Mouse (Mus musculus): ENCODE data around the gene Tubb4a. TPM values are rescaled to one million over a fixed set of nuclear protein-coding genes. Genes with fewer than 3 reads are reported as not detected.

Tubb4a gene
- polyA plus RNA-seq, 1 experiment = 1.7 TPM

DNA sequence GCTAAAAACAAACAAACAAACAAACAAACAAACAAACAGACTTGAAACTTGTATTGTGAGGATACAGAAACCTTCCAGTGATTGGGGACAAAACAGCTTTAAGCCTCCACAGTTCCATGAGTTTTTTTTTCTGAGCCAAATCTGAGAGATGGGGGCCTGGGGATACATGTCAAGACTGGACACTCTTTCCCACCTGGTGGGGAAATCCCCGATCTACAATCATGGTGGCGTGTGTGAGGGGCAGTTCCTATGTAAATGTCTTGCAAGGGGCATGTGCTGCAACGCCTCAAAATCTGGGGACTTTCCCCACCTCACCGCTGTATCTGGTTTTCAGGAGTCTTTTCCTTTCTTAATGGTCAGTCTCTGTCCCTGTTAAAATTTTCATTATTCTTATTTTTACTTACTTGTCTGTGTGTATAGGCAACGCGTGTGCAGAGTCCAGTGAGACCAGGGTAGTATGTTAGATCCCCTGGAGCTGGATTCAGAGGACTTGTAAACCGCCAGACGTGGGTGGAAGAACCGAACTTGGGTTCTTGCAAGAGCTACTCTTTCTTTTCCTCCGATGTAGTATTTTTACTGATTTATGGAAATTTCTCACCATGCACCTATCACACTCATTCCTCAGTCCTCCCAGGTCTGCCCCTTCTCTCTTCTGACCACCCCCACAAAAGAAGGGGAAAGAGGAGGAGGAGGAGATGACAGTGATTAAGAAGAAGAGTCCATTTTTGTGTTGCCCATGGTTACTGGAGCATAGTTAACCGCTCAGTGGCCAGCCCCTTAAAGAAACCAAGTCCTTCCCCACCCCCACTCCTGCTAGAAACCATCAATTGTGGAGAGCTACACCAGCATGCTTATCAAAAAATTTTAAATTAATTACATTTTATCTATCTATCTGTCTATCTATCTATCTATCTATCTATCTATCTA lies 35.9 kb upstream of the Tubb4a start:
- WGBS = 83% methylated on average over 11 of the region's 11 CpGs
- no peak overlapping the region for H3K27ac ChIP-seq (ENCODE audit: insufficient read depth, low read length)
- no peak for DNase-seq (ENCODE audit: low read depth in 1 of 2, low spot score in 2 of 2)
- H3K36me3 ChIP-seq (ENCODE audit: control insufficient read depth, insufficient read depth, low read length) = no peaks in the 10 kb centered on the region
- H3K4me3 ChIP-seq (ENCODE audit: extremely low read depth, insufficient read depth, insufficient read length) = no peak overlapping the region
- H3K27me3 ChIP-seq (ENCODE audit: control insufficient read depth, insufficient read depth, low read length) = no peaks in the 10 kb centered on the region
- H3K4me1 ChIP-seq (ENCODE audit: control insufficient read depth, insufficient read depth, insufficient read length) = no peaks in the 10 kb centered on the region; the same call in 1 of the 2 replicates
- TF ChIP-seq CTCF (IDR thresholded peaks at IDR 0.05; ENCODE audit: extremely low read depth, insufficient read depth, insufficient read length, insufficient replicate concordance) = no peak
- TF ChIP-seq POLR2A (IDR thresholded peaks at IDR 0.05; ENCODE audit: low read depth, low read length) = no peak

GRCm38 (mm10) chr17:57121856-57122255 lies 34.3 kb upstream of the Tubb4a start:
- Histone ChIP-seq H3K4me1 (ENCODE audit: control insufficient read depth, insufficient read depth, insufficient read length) (no peaks in the 10 kb centered on the region; the same call in 1 of the 2 replicates), H3K4me3 (ENCODE audit: extremely low read depth, insufficient read depth, insufficient read length) (no peak overlapping the region), H3K27ac (ENCODE audit: insufficient read depth, low read length) (no peak overlapping the region), H3K36me3 (ENCODE audit: control insufficient read depth, insufficient read depth, low read length) (no peaks in the 10 kb centered on the region), H3K27me3 (ENCODE audit: control insufficient read depth, insufficient read depth, low read length) (no peaks in the 10 kb centered on the region)
- no peak for DNase-seq (ENCODE audit: low read depth in 1 of 2, low spot score in 2 of 2)
- WGBS = 94% methylated on average over 2 of the region's 2 CpGs
- no peak for TF ChIP-seq CTCF (IDR thresholded peaks at IDR 0.05; ENCODE audit: extremely low read depth, insufficient read depth, insufficient read length, insufficient replicate concordance)
- no peak for TF ChIP-seq POLR2A (IDR thresholded peaks at IDR 0.05; ENCODE audit: low read depth, low read length)

- TF ChIP-seq POLR2A (IDR thresholded peaks at IDR 0.05; ENCODE audit: low read depth, low read length) = no peak
- no peak for TF ChIP-seq CTCF (IDR thresholded peaks at IDR 0.05; ENCODE audit: extremely low read depth, insufficient read depth, insufficient read length, insufficient replicate concordance)
- WGBS = 16% methylated on average over 11 of the region's 11 CpGs
- H3K4me1 ChIP-seq (ENCODE audit: control insufficient read depth, insufficient read depth, insufficient read length) = no peaks in the 10 kb centered on the region; the same call in 1 of the 2 replicates
- H3K27ac ChIP-seq (ENCODE audit: insufficient read depth, low read length) = no peak overlapping the region
- H3K36me3 ChIP-seq (ENCODE audit: control insufficient read depth, insufficient read depth, low read length) = no peaks in the 10 kb centered on the region
- DNase-seq (ENCODE audit: low read depth in 1 of 2, low spot score in 2 of 2) = no peak
- no peaks in the 10 kb centered on the region for H3K27me3 ChIP-seq (ENCODE audit: control insufficient read depth, insufficient read depth, low read length)
- no peak overlapping the region for H3K4me3 ChIP-seq (ENCODE audit: extremely low read depth, insufficient read depth, insufficient read length)
Measured at GRCm38 (mm10) chr17:57118524-57119349, 31.2 kb upstream of the Tubb4a start.

DNA sequence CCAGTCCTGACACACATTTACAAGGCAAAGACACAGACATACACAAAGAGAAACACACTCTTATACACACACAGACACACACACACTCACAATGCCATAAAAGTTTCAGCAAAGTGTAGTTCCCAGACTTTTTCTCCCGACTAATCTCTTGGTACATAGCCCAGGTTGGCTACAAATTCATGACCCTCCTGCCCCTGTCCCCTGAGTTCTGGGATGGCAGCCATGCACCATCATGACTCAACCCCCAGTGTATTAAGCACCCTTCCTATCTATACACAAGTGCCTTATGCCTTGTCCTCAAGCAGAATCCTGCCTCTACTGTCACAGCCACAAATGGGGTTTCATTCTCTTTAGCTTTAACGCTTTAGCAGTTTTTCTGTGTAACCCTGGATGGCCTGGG lies 29.2 kb upstream of the Tubb4a start:
- Histone ChIP-seq H3K4me3 (ENCODE audit: extremely low read depth, insufficient read depth, insufficient read length) (no peak overlapping the region), H3K4me1 (ENCODE audit: control insufficient read depth, insufficient read depth, insufficient read length) (no peaks in the 10 kb centered on the region; the same call in 1 of the 2 replicates), H3K27me3 (ENCODE audit: control insufficient read depth, insufficient read depth, low read length) (no peaks in the 10 kb centered on the region), H3K27ac (ENCODE audit: insufficient read depth, low read length) (no peak overlapping the region), H3K36me3 (ENCODE audit: control insufficient read depth, insufficient read depth, low read length) (no peaks in the 10 kb centered on the region)
- 81% methylated on average over 2 of the region's 2 CpGs for WGBS
- DNase-seq (ENCODE audit: low read depth in 1 of 2, low spot score in 2 of 2) = no peak
- TF ChIP-seq POLR2A (IDR thresholded peaks at IDR 0.05; ENCODE audit: low read depth, low read length) = no peak
- no peak for TF ChIP-seq CTCF (IDR thresholded peaks at IDR 0.05; ENCODE audit: extremely low read depth, insufficient read depth, insufficient read length, insufficient replicate concordance)

- H3K4me1 ChIP-seq (ENCODE audit: control insufficient read depth, insufficient read depth, insufficient read length) = no peaks in the 10 kb centered on the region
- H3K27ac ChIP-seq (ENCODE audit: insufficient read depth, low read length) = no peak overlapping the region
- H3K27me3 ChIP-seq (ENCODE audit: control insufficient read depth, insufficient read depth, low read length) = no peaks in the 10 kb centered on the region
- WGBS = 63% methylated on average over 10 of the region's 10 CpGs
- no peak for TF ChIP-seq CTCF (IDR thresholded peaks at IDR 0.05; ENCODE audit: extremely low read depth, insufficient read depth, insufficient read length, insufficient replicate concordance)
- no peak for TF ChIP-seq POLR2A (IDR thresholded peaks at IDR 0.05; ENCODE audit: low read depth, low read length)
- no peak overlapping the region for H3K4me3 ChIP-seq (ENCODE audit: extremely low read depth, insufficient read depth, insufficient read length)
- H3K36me3 ChIP-seq (ENCODE audit: control insufficient read depth, insufficient read depth, low read length) = no peaks in the 10 kb centered on the region
- no peak for DNase-seq (ENCODE audit: low read depth in 1 of 2, low spot score in 2 of 2)
Measured at GRCm38 (mm10) chr17:57112768-57113474, 25.3 kb upstream of the Tubb4a start.

GRCm38 (mm10) chr17:57110005-57110404 lies 22.4 kb upstream of the Tubb4a start:
- no peak for DNase-seq (ENCODE audit: low read depth in 1 of 2, low spot score in 2 of 2)
- Histone ChIP-seq H3K36me3 (ENCODE audit: control insufficient read depth, insufficient read depth, low read length) (no peaks in the 10 kb centered on the region), H3K27me3 (ENCODE audit: control insufficient read depth, insufficient read depth, low read length) (no peaks in the 10 kb centered on the region), H3K4me3 (ENCODE audit: extremely low read depth, insufficient read depth, insufficient read length) (no peak overlapping the region), H3K27ac (ENCODE audit: insufficient read depth, low read length) (no peak overlapping the region), H3K4me1 (ENCODE audit: control insufficient read depth, insufficient read depth, insufficient read length) (no peaks in the 10 kb centered on the region)
- no peak for TF ChIP-seq POLR2A (IDR thresholded peaks at IDR 0.05; ENCODE audit: low read depth, low read length)
- no peak for TF ChIP-seq CTCF (IDR thresholded peaks at IDR 0.05; ENCODE audit: extremely low read depth, insufficient read depth, insufficient read length, insufficient replicate concordance)
- WGBS = 81% methylated on average over 1 of the region's 1 CpGs
